Mouse (Mus musculus): Measurements from ENCODE around the gene Epha7.

DNA sequence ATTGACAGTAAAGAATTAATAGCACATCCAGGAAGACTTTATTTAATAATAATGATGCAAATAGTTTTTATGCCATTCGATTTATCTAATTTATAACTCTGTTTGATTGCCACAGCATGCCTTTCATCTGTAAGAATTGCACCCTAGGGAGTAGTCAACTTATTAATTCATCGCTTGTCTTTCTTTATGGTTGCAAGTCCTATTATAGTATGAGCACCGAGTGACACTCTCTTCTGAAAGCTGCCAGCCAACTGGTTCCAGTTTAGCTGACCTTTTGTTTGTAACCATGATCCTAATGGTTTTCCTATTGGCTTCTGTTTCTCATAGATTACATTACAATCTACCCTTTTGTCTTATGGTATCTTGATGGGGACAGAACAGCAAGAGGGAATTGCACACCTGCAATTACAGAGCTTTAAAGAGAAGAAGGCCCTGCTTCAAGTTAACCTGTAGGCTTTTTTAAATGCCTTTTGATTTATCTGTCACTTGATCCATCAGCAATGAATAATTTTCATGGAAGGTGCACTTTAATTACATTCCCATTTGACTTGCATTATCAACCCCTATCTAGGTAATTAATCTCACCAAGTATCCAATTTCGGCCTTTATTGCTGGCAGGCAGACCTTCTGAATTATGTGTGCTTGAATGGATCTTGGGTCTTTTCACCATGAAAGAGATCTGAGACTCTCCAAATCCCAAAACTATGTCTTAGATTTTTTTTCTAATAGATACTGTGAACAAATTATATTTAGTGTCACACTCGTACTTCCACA is 68.5 kb downstream of the Epha7 start:
- TF ChIP-seq TAL1 (IDR thresholded peaks at IDR 0.05; ENCODE audit: low read length) (no peak), GATA1 (IDR thresholded peaks at IDR 0.05; ENCODE audit: low read length) (no peak)
